ENCODE assay signal across 8 mouse cellular contexts in the genomic region with DNA sequence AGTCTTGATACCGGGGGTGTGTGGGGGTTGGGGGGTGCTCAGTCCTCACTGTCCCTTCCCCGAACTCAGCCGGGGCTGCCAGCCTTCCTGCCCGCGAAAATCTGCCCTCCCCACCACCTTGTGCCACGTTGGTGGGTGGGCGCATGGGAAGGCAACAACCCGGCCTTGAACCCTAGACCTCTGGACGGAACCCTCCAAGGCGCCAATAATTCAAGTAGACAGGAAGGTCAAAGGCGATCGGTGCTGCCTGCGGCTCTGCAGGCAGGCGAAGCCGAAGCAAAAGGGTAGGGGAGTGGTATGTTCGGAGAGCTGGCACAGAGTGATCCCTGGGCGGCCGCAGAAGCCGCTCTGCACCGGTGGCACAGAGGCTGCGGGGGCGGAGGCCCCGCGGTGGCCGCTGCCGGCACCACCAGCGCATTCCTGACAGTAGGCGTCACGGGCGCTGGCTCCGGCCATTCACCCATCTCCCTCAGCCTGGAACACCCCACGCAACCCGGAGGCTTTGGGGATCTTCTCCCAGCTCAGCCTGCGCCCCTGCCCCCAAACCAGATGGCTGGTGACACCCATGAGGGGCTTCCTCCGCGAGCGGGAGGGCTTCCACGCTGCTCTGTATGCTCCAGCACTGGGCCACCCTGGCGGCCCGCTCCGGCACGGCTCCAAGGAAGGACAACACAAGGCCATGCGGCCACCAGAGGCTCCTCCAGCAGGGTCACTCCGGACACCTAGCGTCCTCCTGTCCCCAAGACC. TPM values are rescaled to one million over a fixed set of nuclear protein-coding genes. Genes with fewer than 3 reads are reported as not detected.
DNase-seq lines count a peak whose midpoint lies in the region; ATAC-seq lines count a peak whose summit lies in the region.

No protein-coding gene starts in this region.

- peak overlapping the region; percentile 51 for H3K4me2 ChIP-seq in intestine, embryonic 16.5 days (ENCODE audit: low read depth, low read length)

- ATAC-seq in intestine, embryonic 16.5 days, result peak; percentile 78
- ATAC-seq in megakaryocyte progenitor cell, adult 5-6 weeks (replicated peaks; ENCODE audit: poor library complexity), result peak; percentile 42

- peak overlapping the region; percentile 96 for H3K4me3 ChIP-seq in intestine, embryonic 16.5 days (ENCODE audit: low read length)

- peak; percentile 86 for DNase-seq in adrenal gland, postnatal 10 days
- peak; percentile 81 for DNase-seq in embryo, embryonic 11 days
- peak; percentile 65 to 82 for DNase-seq in gastrocnemius, postnatal 4 days (ENCODE audit: low spot score in 2 of 2)
- peak; percentile 76 to 79 for DNase-seq in left cerebral cortex, postnatal 36 days (ENCODE audit: low spot score in 2 of 2)
- DNase-seq in right cerebral cortex, postnatal 14 days, result peak; percentile 61
- DNase-seq in yolk sac, embryonic 10.5 days (ENCODE audit: low spot score), result peak; percentile 85

- WGBS in intestine, embryonic 16.5 days, result under 1% methylated on average over 45 of the region's 45 CpGs

- intact Hi-C loops in left cerebral cortex, postnatal 36 days (cut with DNase I), result loop anchor here (2.0 to 10.0 kb wide), 3 partner anchors 179 to 841 kb away; no protein-coding TSS in a partner anchor

- peak overlapping the region; percentile 94 for H3K27ac ChIP-seq in intestine, embryonic 16.5 days (ENCODE audit: low read length)

- H3K4me1 ChIP-seq in intestine, embryonic 16.5 days (ENCODE audit: control insufficient read depth, insufficient read depth, low read length), result peaks cover 24% of the 10 kb centered on the region

- peak overlapping the region; percentile 96 for H3K9ac ChIP-seq in intestine, embryonic 16.5 days (ENCODE audit: low read depth, low read length)

- no peaks in the 10 kb centered on the region for H3K9me3 ChIP-seq in intestine, embryonic 16.5 days (ENCODE audit: control insufficient read depth, low read length)

- no peaks in the 10 kb centered on the region for H3K27me3 ChIP-seq in intestine, embryonic 16.5 days (replicated peaks; ENCODE audit: control insufficient read depth, insufficient read depth, low read length)

- no peaks in the 10 kb centered on the region for H3K36me3 ChIP-seq in intestine, embryonic 16.5 days (ENCODE audit: control insufficient read depth, insufficient read depth, low read length)

RNA-seq across cellular contexts. Expression of a gene that starts 1.4 kb away (rescaled TPM):
- 10 to 100 TPM; 37.9 to 38.1 TPM for total RNA-seq in adrenal gland, postnatal 10 days (2021)
- 10 to 100 TPM; 34.8 to 39.0 TPM for total RNA-seq in gastrocnemius, postnatal 4 days (2021)
- 49.5 and 53.8 TPM in 2 replicates for polyA plus RNA-seq in intestine, embryonic 16.5 days (2015; fragmentation: Nextera tagmentation; extraction: Ambion mirVana)
- 10 to 100 TPM; 16.3 to 16.5 TPM for total RNA-seq in left cerebral cortex, postnatal 36 days (2021)
- total RNA-seq in megakaryocyte progenitor cell, adult 5-6 weeks (2015), result 0.59 and 0.85 TPM in 2 replicates
- total RNA-seq in megakaryocyte progenitor cell, adult 5-6 weeks (2017), result 2.0 and 2.2 TPM in 2 replicates

Comparison
In these comparisons a context has a peak if more than half of its experiments do, and no peak if none do; other contexts are left out.
1. Peak in every context shown above with its lines: DNase-seq, ATAC-seq, H3K4me3 ChIP-seq and H3K27ac ChIP-seq.
2. RNA of a gene that starts 1.4 kb away (total RNA-seq): 34.8 to 39.0 TPM in gastrocnemius, postnatal 4 days, 37.9 to 38.1 TPM in adrenal gland, postnatal 10 days and 16.3 to 16.5 TPM in left cerebral cortex, postnatal 36 days; 0.59 to 2.2 TPM in megakaryocyte progenitor cell, adult 5-6 weeks; every median in the first group is over 4 times any median in the second.